Mouse (Mus musculus) lung, embryonic 14.5 days (tissue): ENCODE measurements around the gene Kansl2. TPM values are rescaled to one million over a fixed set of nuclear protein-coding genes. Genes with fewer than 3 reads are reported as not detected.

ENCODE experiments used
- ATAC-seq: fragments of 200-750 bp; cut with Nextera tagmentation; 2 replicates; pipeline ENCODE4 v1.8.0; 2017; ENCODE audit warnings: mild to moderate bottlenecking, moderate TSS enrichment, moderate library complexity; ENCODE audit not compliant: insufficient read depth
- DNase-seq: peaks from one replicate; pipeline ENCODE4 v3.0.0-alpha.2; 2015
- H3K27ac ChIP-seq: fragments of 300-500 bp; sonication (generic); 2 replicates; pipeline ENCODE4 v1.5.1; 2014; ENCODE audit warnings: low read depth, mild to moderate bottlenecking, moderate library complexity
- H3K27me3 ChIP-seq: fragments of 300-500 bp; sonication (generic); 2 replicates; pipeline ENCODE4 v1.6.1; 2014; ENCODE audit warnings: low read length, control low read depth; ENCODE audit not compliant: insufficient read depth
- H3K36me3 ChIP-seq: fragments of 300-500 bp; sonication (generic); 2 replicates; pipeline ENCODE4 v1.6.1; 2014; ENCODE audit warnings: control low read depth; ENCODE audit not compliant: insufficient read depth
- H3K4me1 ChIP-seq: fragments of 300-500 bp; sonication (generic); 2 replicates; pipeline ENCODE4 v1.6.1; 2014; ENCODE audit warnings: antibody characterized with exemption, control low read depth; ENCODE audit not compliant: insufficient read depth
- H3K4me2 ChIP-seq: fragments of 300-500 bp; sonication (generic); 2 replicates; pipeline ENCODE4 v1.6.1; 2014; ENCODE audit warnings: mild to moderate bottlenecking
- H3K4me3 ChIP-seq: fragments of 300-500 bp; sonication (generic); 2 replicates; pipeline ENCODE4 v1.5.1; 2014; ENCODE audit warnings: low read depth, low read length
- H3K9ac ChIP-seq: fragments of 300-500 bp; sonication (generic); 2 replicates; pipeline ENCODE4 v1.6.1; 2014
- H3K9me3 ChIP-seq: fragments of 300-500 bp; sonication (generic); 2 replicates; pipeline ENCODE4 v1.6.1; 2016; ENCODE audit warnings: low read depth, low read length, control low read depth
- CTCF ChIP-seq: IDR thresholded peaks from 2 replicates; pipeline ENCODE4 v1.5.1; 2016; ENCODE audit warnings: antibody characterized with exemption, low read depth
- WGBS: fragments of 180-500 bp; shearing (Covaris S2); extraction: QIAGEN DNeasy Blood & Tissue Kit; methylation state at CpG from one replicate; pipeline ENCODE4 v1.1.7; 2014; 5-methylcytosine and 5-hydroxymethylcytosine counted together
- polyA plus RNA-seq: library from polyadenylated mRNA; unstranded; fragments of >200 nt; fragmentation: Nextera tagmentation; extraction: Ambion mirVana; gene quantifications from 2 replicates; pipeline ENCODE4 v1.2.1, GENCODE M21; 2014

Kansl2 gene
- polyA plus RNA-seq, 1 experiment from 2014 or later, result 121 TPM

GRCm38 (mm10) chr15:98503317-98503716, 30.7 kb downstream of the Kansl2 start:
- H3K9me3 ChIP-seq, result no peaks in the 10 kb centered on the region
- H3K4me1 ChIP-seq, result no peaks in the 10 kb centered on the region
- DNase-seq (no peak), ATAC-seq (no peak)
- H3K9ac ChIP-seq, result no peak overlapping the region
- no peak overlapping the region for H3K27ac ChIP-seq
- H3K4me2 ChIP-seq, result no peak overlapping the region
- 71% methylated on average over 3 of the region's 3 CpGs for WGBS
- no peak overlapping the region for H3K4me3 ChIP-seq
- H3K27me3 ChIP-seq, result no peaks in the 10 kb centered on the region
- no peak for TF ChIP-seq CTCF
- no peaks in the 10 kb centered on the region for H3K36me3 ChIP-seq

- ATAC-seq (no peak), DNase-seq (no peak)
- Histone ChIP-seq H3K4me2 (no peak overlapping the region), H3K36me3 (no peaks in the 10 kb centered on the region), H3K27me3 (no peaks in the 10 kb centered on the region), H3K4me3 (no peak overlapping the region), H3K27ac (no peak overlapping the region), H3K9ac (no peak overlapping the region), H3K9me3 (no peaks in the 10 kb centered on the region), H3K4me1 (no peaks in the 10 kb centered on the region)
- 79% methylated on average over 17 of the region's 17 CpGs for WGBS
- no peak for TF ChIP-seq CTCF
These were observed 36.4 kb downstream of the Kansl2 start for GRCm38 (mm10) chr15:98497631-98498030.

GRCm38 (mm10) chr15:98492102-98492501, 42.0 kb downstream of the Kansl2 start, which contains the start of gene Olfr279:
Gene Olfr279, plus strand, starts transcription at chr15:98492402.
- Histone ChIP-seq H3K9ac (no peak within 1 kb of the TSS), H3K4me2 (no peak within 1 kb of the TSS), H3K4me1 (no peaks in the 10 kb centered on the region), H3K27me3 (no peaks in the 10 kb centered on the region), H3K36me3 (no peaks in the 10 kb centered on the region), H3K27ac (no peak within 1 kb of the TSS), H3K9me3 (no peaks in the 10 kb centered on the region), H3K4me3 (no peak within 1 kb of the TSS)
- ATAC-seq (no peak), DNase-seq (no peak)
- WGBS, result 60% methylated on average over 4 of the region's 4 CpGs
- no peak for TF ChIP-seq CTCF

- no peaks in the 10 kb centered on the region for H3K4me1 ChIP-seq
- H3K27me3 ChIP-seq, result no peaks in the 10 kb centered on the region
- no peak for ATAC-seq
- no peak overlapping the region for H3K27ac ChIP-seq
- no peaks in the 10 kb centered on the region for H3K36me3 ChIP-seq
- WGBS, result 35% methylated on average over 2 of the region's 2 CpGs
- H3K4me2 ChIP-seq, result no peak overlapping the region
- no peak for TF ChIP-seq CTCF
- H3K9ac ChIP-seq, result no peak overlapping the region
- no peaks in the 10 kb centered on the region for H3K9me3 ChIP-seq
- no peak overlapping the region for H3K4me3 ChIP-seq
- no peak for DNase-seq
These were observed 42.7 kb downstream of the Kansl2 start for GRCm38 (mm10) chr15:98491332-98491731.

- Histone ChIP-seq H3K27me3 (no peaks in the 10 kb centered on the region), H3K4me3 (no peak overlapping the region), H3K4me2 (no peak overlapping the region), H3K4me1 (no peaks in the 10 kb centered on the region), H3K9me3 (no peaks in the 10 kb centered on the region), H3K9ac (no peak overlapping the region), H3K27ac (no peak overlapping the region), H3K36me3 (no peaks in the 10 kb centered on the region)
- no peak for DNase-seq
- no peak for ATAC-seq
- TF ChIP-seq CTCF, result no peak
- 92% methylated on average over 8 of the region's 8 CpGs for WGBS
These were observed 47.5 kb downstream of the Kansl2 start for GRCm38 (mm10) chr15:98486433-98487021.

GRCm38 (mm10) chr15:98483907-98484886, 49.9 kb downstream of the Kansl2 start:
- 56% methylated on average over 18 of the region's 18 CpGs for WGBS
- H3K27ac ChIP-seq, result no peak overlapping the region
- TF ChIP-seq CTCF, result no peak
- peak; percentile 37 for DNase-seq
- no peaks in the 10 kb centered on the region for H3K27me3 ChIP-seq
- no peak overlapping the region for H3K4me3 ChIP-seq
- ATAC-seq, result no peak
- H3K36me3 ChIP-seq, result no peaks in the 10 kb centered on the region
- H3K4me1 ChIP-seq, result no peaks in the 10 kb centered on the region
- no peak overlapping the region for H3K9ac ChIP-seq
- H3K9me3 ChIP-seq, result no peaks in the 10 kb centered on the region
- no peak overlapping the region for H3K4me2 ChIP-seq

- DNase-seq, result peak; percentile 16
- Histone ChIP-seq H3K9me3 (no peaks in the 10 kb centered on the region), H3K4me2 (no peak within 1 kb of the TSS), H3K27me3 (no peaks in the 10 kb centered on the region), H3K36me3 (no peaks in the 10 kb centered on the region), H3K4me3 (no peak within 1 kb of the TSS), H3K9ac (no peak within 1 kb of the TSS), H3K4me1 (no peaks in the 10 kb centered on the region), H3K27ac (no peak within 1 kb of the TSS)
- no peak for ATAC-seq
- 50% methylated on average over 3 of the region's 3 CpGs for WGBS
- TF ChIP-seq CTCF, result no peak
These were observed 51.4 kb downstream of the Kansl2 start, which contains the start of gene Lalba for GRCm38 (mm10) chr15:98482701-98483100. Gene Lalba, minus strand, starts transcription at chr15:98482721.
